Mouse (Mus musculus) left cerebral cortex, postnatal 36 days (tissue): ENCODE results near the gene Ets1. TPM values are rescaled to one million over a fixed set of nuclear protein-coding genes. Genes with fewer than 3 reads are reported as not detected.

Experiments
- DNase-seq, 2 experiments: peaks; one replicate each; pipeline ENCODE4 v3.0.0; 2021 to 2022; ENCODE audit warnings: low spot score in 2 of 2, mixed read lengths in 1 of 2
- intact Hi-C: fragments of 180-260 bp; cut with DNase I; formaldehyde crosslinking; loops from one replicate; pipeline ENCODE4 v1.15.1; 2025
- total RNA-seq, 2 experiments: library from RNA; stranded (reverse); gene quantifications; 2 replicates each; pipeline ENCODE4 v1.2.3; 2021

Ets1 gene
- total RNA-seq, 2 experiments from 2014 or later, result 11.5 to 11.6 TPM

GRCm38 (mm10) chr9:32722205-32722604, 86.2 kb downstream of the Ets1 start:
- DNase-seq, result no peak
- intact Hi-C loops, result no loop called here

- intact Hi-C loops, result no loop called here
- no peak for DNase-seq
Measured at GRCm38 (mm10) chr9:32722969-32723368, 86.9 kb downstream of the Ets1 start.

- intact Hi-C loops, result no loop called here
- no peak for DNase-seq
Measured at GRCm38 (mm10) chr9:32724131-32724825, 88.3 kb downstream of the Ets1 start.

GRCm38 (mm10) chr9:32725902-32726301, 89.9 kb downstream of the Ets1 start:
- intact Hi-C loops, result no loop called here
- no peak for DNase-seq

- DNase-seq, result no peak
Measured at GRCm38 (mm10) chr9:32726595-32726994, 90.6 kb downstream of the Ets1 start.

GRCm38 (mm10) chr9:32727058-32727457, 91.0 kb downstream of the Ets1 start:
- no peak for DNase-seq
- intact Hi-C loops, result no loop called here

More at GRCm38 (mm10) chr9:32726595-32726994, 90.6 kb downstream of the Ets1 start:
- intact Hi-C loops, result no loop called here

- DNase-seq, result no peak
- intact Hi-C loops, result no loop called here
Measured at GRCm38 (mm10) chr9:32728306-32728705, 92.3 kb downstream of the Ets1 start.

GRCm38 (mm10) chr9:32728806-32729205, 92.8 kb downstream of the Ets1 start:
- intact Hi-C loops, result no loop called here
- no peak for DNase-seq

GRCm38 (mm10) chr9:32729207-32729606, 93.2 kb downstream of the Ets1 start:
- no peak for DNase-seq
- intact Hi-C loops, result no loop called here

- no peak for DNase-seq
- intact Hi-C loops, result no loop called here
Measured at GRCm38 (mm10) chr9:32730001-32730655, 94.1 kb downstream of the Ets1 start.

- intact Hi-C loops, result no loop called here
- no peak for DNase-seq
Measured at GRCm38 (mm10) chr9:32730656-32731590, 94.9 kb downstream of the Ets1 start.

- intact Hi-C loops, result no loop called here
- no peak for DNase-seq
Measured at GRCm38 (mm10) chr9:32731787-32732186, 95.8 kb downstream of the Ets1 start.

GRCm38 (mm10) chr9:32735071-32735470, 99.0 kb downstream of the Ets1 start:
- intact Hi-C loops, result no loop called here
- no peak for DNase-seq

GRCm38 (mm10) chr9:32736051-32736450, 100.0 kb downstream of the Ets1 start:
- intact Hi-C loops, result no loop called here
- no peak for DNase-seq

GRCm38 (mm10) chr9:32739988-32740387, 104.0 kb downstream of the Ets1 start:
- intact Hi-C loops, result no loop called here
- no peak for DNase-seq

GRCm38 (mm10) chr9:32740751-32741387, 104.8 kb downstream of the Ets1 start:
- DNase-seq, result no peak
- intact Hi-C loops, result no loop called here

- intact Hi-C loops, result no loop called here
- DNase-seq, result no peak
Measured at GRCm38 (mm10) chr9:32741681-32742080, 105.7 kb downstream of the Ets1 start.

- intact Hi-C loops, result no loop called here
Measured at GRCm38 (mm10) chr9:32743157-32743556, 107.1 kb downstream of the Ets1 start.

GRCm38 (mm10) chr9:32743642-32744161, 107.7 kb downstream of the Ets1 start:
- intact Hi-C loops, result no loop called here

More at GRCm38 (mm10) chr9:32743157-32743556, 107.1 kb downstream of the Ets1 start:
- no peak for DNase-seq

GRCm38 (mm10) chr9:32744288-32744687, 108.3 kb downstream of the Ets1 start:
- intact Hi-C loops, result no loop called here
- no peak for DNase-seq

More at GRCm38 (mm10) chr9:32743642-32744161, 107.7 kb downstream of the Ets1 start:
- no peak for DNase-seq
